Mouse (Mus musculus) megakaryocyte progenitor cell, adult 5-6 weeks (primary cell): ENCODE data around the gene Il11ra1. TPM values are rescaled to one million over a fixed set of nuclear protein-coding genes. Genes with fewer than 3 reads are reported as not detected.
"Not testable (repeated sequence)": the region's sequence is repeated elsewhere in the genome, so short reads cannot be mapped to it uniquely, and the experiment has no call there.

Experiments
- ATAC-seq: replicated peaks from 2 replicates; pipeline ENCODE4 v1.8.0; 2016; ENCODE audit warnings: mild to moderate bottlenecking, moderate TSS enrichment, inconsistent platforms; ENCODE audit not compliant: poor library complexity
- total RNA-seq, 2 experiments: library from RNA; stranded (forward) in 1 of 2; stranded (reverse) in 1 of 2; fragments of 157-497, 149-512 nt in 1 of 2; fragments of 200-1000 nt in 1 of 2; gene quantifications; 2 replicates each; pipeline versions ENCODE4 v1.2.3 to v1.2.4; 2015 to 2017

Gene Il11ra1
- total RNA-seq, 2 experiments from 2014 or later, result 46.9 to 149 TPM

DNA sequence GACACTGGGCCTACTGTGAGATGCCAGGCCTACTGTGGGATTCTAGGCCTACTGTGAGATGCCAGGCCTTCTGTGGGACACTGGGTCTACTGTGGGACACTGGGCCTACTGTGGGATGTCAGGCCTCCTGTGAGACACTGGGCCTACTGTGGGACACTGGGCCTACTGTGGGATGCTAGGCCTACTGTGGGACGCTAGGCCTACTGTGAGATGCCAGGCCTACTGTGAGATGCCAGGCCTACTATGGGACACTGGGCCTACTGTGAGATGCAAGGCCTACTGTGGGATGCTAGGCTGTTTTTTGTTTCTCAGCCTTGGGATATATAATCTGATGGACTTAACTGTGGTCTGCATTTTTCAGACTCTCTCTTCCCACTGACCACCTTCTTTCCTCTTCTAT, 76.1 kb downstream of the Il11ra1 start:
- ATAC-seq, result not testable (repeated sequence)

DNA sequence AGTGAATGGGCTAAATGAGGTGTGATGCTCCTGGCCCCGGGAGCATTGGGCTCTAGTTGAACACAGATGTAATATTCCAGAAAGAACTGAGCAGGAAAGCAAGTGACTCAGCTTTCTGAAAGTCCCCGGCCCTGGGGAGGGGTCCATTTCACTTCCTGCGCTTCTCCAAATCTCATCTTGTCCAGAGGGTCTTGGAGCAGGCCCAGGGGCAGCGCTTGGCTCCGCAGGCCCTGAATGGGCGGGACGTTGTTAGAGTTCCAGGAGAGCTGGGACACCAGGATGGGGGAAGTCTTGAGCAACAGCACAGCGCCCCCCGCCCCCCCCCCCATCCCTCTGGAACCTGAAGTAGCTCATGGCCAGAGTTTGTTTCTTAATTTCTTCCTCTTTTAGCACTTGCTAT, 81.5 kb downstream of the Il11ra1 start:
- ATAC-seq, result not testable (repeated sequence)

DNA sequence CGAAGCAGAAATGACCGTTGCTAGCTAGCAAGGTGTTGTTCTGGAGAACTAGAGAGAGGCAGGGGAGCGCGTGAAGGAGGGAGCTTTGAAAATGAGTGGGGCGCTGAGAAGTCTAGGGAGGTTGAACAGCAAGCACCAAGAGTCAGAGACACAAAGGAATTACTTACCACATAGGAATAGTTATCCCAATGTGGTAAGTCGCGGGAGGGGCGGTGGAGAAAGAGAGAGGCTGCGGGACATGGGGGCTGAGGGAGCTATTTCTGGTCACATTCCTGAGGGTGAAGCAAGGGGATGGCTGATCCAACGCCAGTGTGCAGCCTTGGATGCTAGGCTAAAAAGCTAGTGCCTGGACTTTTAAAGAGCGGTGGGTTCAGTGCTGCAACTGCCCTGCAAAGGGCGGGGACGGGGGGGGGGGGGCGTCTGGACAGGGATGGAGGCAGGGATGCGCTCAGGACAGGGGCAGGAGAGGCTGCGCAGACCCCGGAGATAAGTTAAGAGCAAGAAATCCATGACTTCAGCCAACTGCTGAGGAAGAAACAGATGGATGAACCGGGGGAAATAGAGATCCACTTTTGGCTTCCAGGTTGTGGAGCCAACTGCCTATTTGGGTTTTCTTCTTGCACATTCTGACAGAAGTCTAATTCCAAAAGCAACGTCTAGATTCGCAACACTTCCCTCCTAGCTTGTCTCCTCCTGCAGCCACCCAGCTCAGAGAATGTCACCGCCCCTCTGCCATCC, 82.1 kb downstream of the Il11ra1 start:
- ATAC-seq, result not testable (repeated sequence)

- not testable (repeated sequence) for ATAC-seq
Observed at GRCm38 (mm10) chr4:41782711-41783110, 82.9 kb downstream of the Il11ra1 start.

- not testable (repeated sequence) for ATAC-seq
Observed at GRCm38 (mm10) chr4:41783197-41783596, 83.4 kb downstream of the Il11ra1 start.

Other genes with a start within 250 kb of the Il11ra1 start
- gene Kif24, start 235.1 kb upstream of the Il11ra1 start, total RNA-seq (2015), result 18.7 and 26.8 TPM in 2 replicates
- 14.3 and 16.2 TPM in 2 replicates for gene Kif24, start 235.1 kb upstream of the Il11ra1 start, total RNA-seq (2017)
- 28.7 and 29.6 TPM in 2 replicates for gene Nudt2, start 234.8 kb upstream of the Il11ra1 start, total RNA-seq (2015)
- gene Nudt2, start 234.8 kb upstream of the Il11ra1 start, total RNA-seq (2017), result 23.3 and 28.1 TPM in 2 replicates
- gene AI464131, start 196.9 kb upstream of the Il11ra1 start, total RNA-seq (2015), result not detected in 2 replicates
- 0.12 TPM in 1 of 2 replicates, not detected in the other for gene AI464131, start 196.9 kb upstream of the Il11ra1 start, total RNA-seq (2017)
- not detected in 2 replicates for gene 1110017D15Rik, start 182.7 kb upstream of the Il11ra1 start, total RNA-seq (2015)
- not detected in 2 replicates for gene 1110017D15Rik, start 182.7 kb upstream of the Il11ra1 start, total RNA-seq (2017)
- 0.98 and 1.1 TPM in 2 replicates for gene Fam219a, start 130.5 kb upstream of the Il11ra1 start, total RNA-seq (2015)
- gene Fam219a, start 130.5 kb upstream of the Il11ra1 start, total RNA-seq (2017), result 0.33 and 4.1 TPM in 2 replicates
- 0.44 TPM in 1 of 2 replicates, not detected in the other for gene Dnaic1, start 130.2 kb upstream of the Il11ra1 start, total RNA-seq (2015)
- gene Dnaic1, start 130.2 kb upstream of the Il11ra1 start, total RNA-seq (2017), result not detected in 2 replicates
- not detected in 2 replicates for gene Enho, start 59.7 kb upstream of the Il11ra1 start, total RNA-seq (2015)
- not detected in 2 replicates for gene Enho, start 59.7 kb upstream of the Il11ra1 start, total RNA-seq (2017)
- not detected in 2 replicates for gene Cntfr, start 2.9 kb upstream of the Il11ra1 start, total RNA-seq (2015)
- not detected in 2 replicates for gene Cntfr, start 2.9 kb upstream of the Il11ra1 start, total RNA-seq (2017)
- gene Rpp25l, start 13.5 kb downstream of the Il11ra1 start, total RNA-seq (2015), result 17.5 and 24.4 TPM in 2 replicates
- gene Rpp25l, start 13.5 kb downstream of the Il11ra1 start, total RNA-seq (2017), result 22.5 and 23.0 TPM in 2 replicates
- 57.9 and 75.6 TPM in 2 replicates for gene Dctn3, start 23.2 kb downstream of the Il11ra1 start, total RNA-seq (2015)
- gene Dctn3, start 23.2 kb downstream of the Il11ra1 start, total RNA-seq (2017), result 73.4 and 94.6 TPM in 2 replicates
- not detected in 2 replicates for gene Arid3c, start 31.2 kb downstream of the Il11ra1 start, total RNA-seq (2015)
- not detected in 2 replicates for gene Arid3c, start 31.2 kb downstream of the Il11ra1 start, total RNA-seq (2017)
- gene Galt, start 55.2 kb downstream of the Il11ra1 start, total RNA-seq (2015), result 31.5 and 34.7 TPM in 2 replicates
- 26.1 and 36.4 TPM in 2 replicates for gene Galt, start 55.2 kb downstream of the Il11ra1 start, total RNA-seq (2017)
- 60.8 and 66.4 TPM in 2 replicates for gene Sigmar1, start 56.2 kb downstream of the Il11ra1 start, total RNA-seq (2015)
- gene Sigmar1, start 56.2 kb downstream of the Il11ra1 start, total RNA-seq (2017), result 68.0 and 76.3 TPM in 2 replicates
- 7.9 and 9.8 TPM in 2 replicates for gene Ccl27a, start 74.3 kb downstream of the Il11ra1 start, total RNA-seq (2015)
- 8.9 and 11.6 TPM in 2 replicates for gene Ccl27a, start 74.3 kb downstream of the Il11ra1 start, total RNA-seq (2017)
- gene Gm21541, start 203.6 kb downstream of the Il11ra1 start, total RNA-seq (2015), result not detected in 2 replicates
- not detected in 2 replicates for gene Gm21541, start 203.6 kb downstream of the Il11ra1 start, total RNA-seq (2017)
- gene Gm20878, start 241.6 kb downstream of the Il11ra1 start, total RNA-seq (2015), result 1.1 and 1.5 TPM in 2 replicates
- gene Gm20878, start 241.6 kb downstream of the Il11ra1 start, total RNA-seq (2017), result 1.8 and 5.5 TPM in 2 replicates